Comparison of ENCODE assay signal across 8 mouse cellular contexts in the genomic region with DNA sequence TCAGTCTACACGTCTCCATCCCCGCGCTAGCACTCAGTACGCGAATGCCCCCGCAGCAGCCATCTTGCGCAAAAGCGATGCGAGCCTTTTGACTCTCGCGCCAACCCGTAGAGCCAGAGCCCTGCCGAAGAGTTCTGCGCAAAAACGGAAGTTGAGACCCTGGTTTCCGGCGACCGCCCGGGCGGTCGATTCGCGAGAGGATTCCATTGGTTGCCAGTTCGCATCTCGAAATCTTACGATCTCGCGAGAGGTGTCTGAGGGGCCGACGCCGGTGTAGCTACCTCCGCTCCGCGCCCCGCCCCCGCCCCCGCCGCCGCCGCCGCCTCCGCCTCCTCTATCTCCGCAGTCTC. TPM values are rescaled to one million over a fixed set of nuclear protein-coding genes. Genes with fewer than 3 reads are reported as not detected.
DNase-seq lines count a peak whose midpoint lies in the region; ATAC-seq and TF ChIP-seq lines count a peak whose summit lies in the region.

A gene (minus strand): TSS at position 77 of the 350 bp plus-strand sequence.
A gene (plus strand): TSS at position 195 of the 350 bp plus-strand sequence.

- intact Hi-C loops in heart, postnatal 36 days (cut with DNase I) = loop anchor here (2.0 to 10.0 kb wide), 3 partner anchors 17 to 435 kb away; a partner anchor contains a TSS

- peak within 1 kb of the TSS; percentile 99 for H3K4me3 ChIP-seq in G1E (ENCODE audit: low read depth, low read length)
- H3K4me3 ChIP-seq in forebrain, embryonic 16.5 days (replicated peaks; ENCODE audit: low read length) = peak within 1 kb of the TSS; percentile 98
- H3K4me3 ChIP-seq in layer of hippocampus, adult 2 months = peak within 1 kb of the TSS; percentile 99
- H3K4me3 ChIP-seq in lung, embryonic 14.5 days (ENCODE audit: low read depth, low read length) = peak within 1 kb of the TSS; percentile 99
- peak within 1 kb of the TSS; percentile 76 for H3K4me3 ChIP-seq in olfactory bulb, adult 2 months (ENCODE audit: insufficient read depth, low read depth, low read length)
- peak within 1 kb of the TSS; percentile 92 for H3K4me3 ChIP-seq in thymus, adult 2 months (ENCODE audit: control insufficient read depth, insufficient read depth, low read length)

- H3K36me3 ChIP-seq in G1E (replicated peaks) = peaks cover 66% of the 10 kb centered on the region
- peaks cover 11% of the 10 kb centered on the region for H3K36me3 ChIP-seq in forebrain, embryonic 16.5 days (ENCODE audit: control insufficient read depth, insufficient read depth)
- peaks cover 31% of the 10 kb centered on the region for H3K36me3 ChIP-seq in lung, embryonic 14.5 days (ENCODE audit: insufficient read depth)
- H3K36me3 ChIP-seq in thymus, adult 2 months (ENCODE audit: control insufficient read depth, insufficient read depth, low read length) = peaks cover 12% of the 10 kb centered on the region

- ATAC-seq in G1E (ENCODE audit: extremely low read depth, insufficient number of reproducible peaks, low FRiP score, poor library complexity, severe bottlenecking) = peak; percentile 85
- peak; percentile 96 for ATAC-seq in forebrain, embryonic 16.5 days
- ATAC-seq in lung, embryonic 14.5 days (ENCODE audit: insufficient read depth) = peak; percentile 94

- H3K9me3 ChIP-seq in G1E (replicated peaks) = no peaks in the 10 kb centered on the region
- H3K9me3 ChIP-seq in forebrain, embryonic 16.5 days (ENCODE audit: control insufficient read depth, low read length) = no peaks in the 10 kb centered on the region
- H3K9me3 ChIP-seq in lung, embryonic 14.5 days (ENCODE audit: low read depth, low read length) = no peaks in the 10 kb centered on the region

- DNase-seq in G1E (ENCODE audit: low spot score) = peak; percentile 96
- DNase-seq in cerebellum, adult 18-20 months = peak; percentile 97
- peak; percentile 96 to 97 for DNase-seq in heart, postnatal 36 days
- peak; percentile 95 to 96 for DNase-seq in layer of hippocampus, adult 2 months (ENCODE audit: low spot score in 2 of 2)
- peak; percentile 99 for DNase-seq in lung, embryonic 14.5 days
- peak; percentile 96 for DNase-seq in thymus, adult 2 months

- WGBS in forebrain, embryonic 16.5 days = under 1% methylated on average over 43 of the region's 43 CpGs
- under 1% methylated on average over 43 of the region's 43 CpGs for WGBS in lung, embryonic 14.5 days
- under 1% methylated on average over 43 of the region's 43 CpGs for WGBS in olfactory bulb, adult 2 months
- WGBS in thymus, adult 2 months = under 1% methylated on average over 38 of the region's 43 CpGs

- 0 out of 2 replicates have a peak, but pooled peaks have one; percentile 16 for TF ChIP-seq POLR2A in olfactory bulb, adult 2 months (IDR thresholded peaks at IDR 0.05; ENCODE audit: insufficient read depth, low read depth, low read length)
- peak; percentile 26; the same call in 1 of the 2 replicates for TF ChIP-seq POLR2A in thymus, adult 2 months (IDR thresholded peaks at IDR 0.05; ENCODE audit: control insufficient read depth, extremely low read depth, insufficient read depth, low read length, poor library complexity)

- peaks cover 52% of the 10 kb centered on the region for H3K4me1 ChIP-seq in G1E (ENCODE audit: insufficient read depth, low read depth, low read length)
- peaks cover 26% of the 10 kb centered on the region for H3K4me1 ChIP-seq in forebrain, embryonic 16.5 days (replicated peaks; ENCODE audit: control insufficient read depth, insufficient read depth, low read length)
- H3K4me1 ChIP-seq in lung, embryonic 14.5 days (ENCODE audit: insufficient read depth) = peaks cover 12% of the 10 kb centered on the region; the same call in 1 of the 2 replicates
- peaks cover 5% of the 10 kb centered on the region for H3K4me1 ChIP-seq in olfactory bulb, adult 2 months (ENCODE audit: control insufficient read depth, insufficient read depth, low read length)
- peaks cover 17% of the 10 kb centered on the region for H3K4me1 ChIP-seq in thymus, adult 2 months (replicated peaks; ENCODE audit: control insufficient read depth, insufficient read depth, low read length)

- no peaks in the 10 kb centered on the region for H3K27me3 ChIP-seq in G1E (ENCODE audit: insufficient read depth, low read length)
- H3K27me3 ChIP-seq in forebrain, embryonic 16.5 days (replicated peaks; ENCODE audit: control insufficient read depth, insufficient read depth, low read length) = no peaks in the 10 kb centered on the region
- H3K27me3 ChIP-seq in lung, embryonic 14.5 days (ENCODE audit: insufficient read depth, low read length) = no peaks in the 10 kb centered on the region
- H3K27me3 ChIP-seq in thymus, adult 2 months (ENCODE audit: control insufficient read depth, insufficient read depth, low read length) = no peaks in the 10 kb centered on the region

- H3K9ac ChIP-seq in forebrain, embryonic 16.5 days (replicated peaks; ENCODE audit: low read depth, low read length) = peak within 1 kb of the TSS; percentile 97
- H3K9ac ChIP-seq in lung, embryonic 14.5 days = peak within 1 kb of the TSS; percentile 99

- peak within 1 kb of the TSS; percentile 97 for H3K4me2 ChIP-seq in forebrain, embryonic 16.5 days (ENCODE audit: low read length)
- H3K4me2 ChIP-seq in lung, embryonic 14.5 days = peak within 1 kb of the TSS; percentile 86

- TF ChIP-seq CTCF in G1E (IDR thresholded peaks at IDR 0.05; ENCODE audit: low read depth, low read length) = no peak
- TF ChIP-seq CTCF in layer of hippocampus, adult 2 months (conservative IDR thresholded peaks at IDR 0.05) = no peak
- TF ChIP-seq CTCF in lung, embryonic 14.5 days (IDR thresholded peaks at IDR 0.05; ENCODE audit: low read depth) = no peak
- TF ChIP-seq CTCF in olfactory bulb, adult 2 months (IDR thresholded peaks at IDR 0.05; ENCODE audit: insufficient read depth, low read depth, low read length) = no peak
- TF ChIP-seq CTCF in thymus, adult 2 months (IDR thresholded peaks at IDR 0.05; ENCODE audit: borderline replicate concordance, control insufficient read depth, extremely low read depth, insufficient read depth, low read length, poor library complexity) = no peak

- peak within 1 kb of the TSS; percentile 77 for H3K27ac ChIP-seq in forebrain, embryonic 16.5 days (ENCODE audit: low read length)
- peak within 1 kb of the TSS; percentile 99 for H3K27ac ChIP-seq in layer of hippocampus, adult 2 months
- peak within 1 kb of the TSS; percentile 88 for H3K27ac ChIP-seq in lung, embryonic 14.5 days (ENCODE audit: low read depth)
- H3K27ac ChIP-seq in olfactory bulb, adult 2 months (ENCODE audit: insufficient read depth, low read depth, low read length) = peak within 1 kb of the TSS; percentile 81
- peak within 1 kb of the TSS; percentile 55; the same call in 1 of the 2 replicates for H3K27ac ChIP-seq in thymus, adult 2 months (ENCODE audit: control insufficient read depth, insufficient read depth, low read length)

RNA-seq across cellular contexts. Expression of the first gene that starts in this region (rescaled TPM):
- total RNA-seq in G1E (2014; fragmentation: Nextera tagmentation) (57.3 and 66.5 TPM in 2 replicates), G1E (2017) (53.6 and 62.3 TPM in 2 replicates)
- polyA plus RNA-seq in G1E (2012) = 19.4 and 21.4 TPM in 2 replicates
- 29.4 and 30.3 TPM in 2 replicates for polyA plus RNA-seq in forebrain, embryonic 16.5 days (2015; fragmentation: Nextera tagmentation; extraction: Ambion mirVana)
- 10 to 100 TPM; 24.4 to 29.0 TPM for total RNA-seq in heart, postnatal 36 days (2021)
- 10 to 100 TPM; 58.3 to 60.7 TPM for total RNA-seq in layer of hippocampus, adult 2 months (2021)
- 34.1 and 36.0 TPM in 2 replicates for polyA plus RNA-seq in lung, embryonic 14.5 days (2014; fragmentation: Nextera tagmentation; extraction: Ambion mirVana)
- 63.1 TPM in 1 of 2 replicates, not detected in the other for polyA plus RNA-seq in olfactory bulb, adult 2 months (2012; ENCODE audit: insufficient read depth, insufficient read length, low replicate concordance, missing spikeins)
- polyA plus RNA-seq in thymus, adult 2 months (2012; rRNA removed) = 40.7 and 42.2 TPM in 2 replicates

RNA-seq across cellular contexts. Expression of the second gene that starts in this region (rescaled TPM):
- total RNA-seq in G1E (2014; fragmentation: Nextera tagmentation) = 68.9 and 79.7 TPM in 2 replicates
- 70.2 and 78.3 TPM in 2 replicates for total RNA-seq in G1E (2017)
- polyA plus RNA-seq in G1E (2012) = 29.3 and 35.5 TPM in 2 replicates
- polyA plus RNA-seq in forebrain, embryonic 16.5 days (2015; fragmentation: Nextera tagmentation; extraction: Ambion mirVana) = 57.2 and 58.3 TPM in 2 replicates
- 10 to 100 TPM; 59.4 to 60.5 TPM for total RNA-seq in heart, postnatal 36 days (2021)
- total RNA-seq in layer of hippocampus, adult 2 months (2021) = 10 to 100 TPM; 57.5 to 60.0 TPM
- polyA plus RNA-seq in lung, embryonic 14.5 days (2014; fragmentation: Nextera tagmentation; extraction: Ambion mirVana) = 58.6 and 59.1 TPM in 2 replicates
- not detected in 2 replicates for polyA plus RNA-seq in olfactory bulb, adult 2 months (2012; ENCODE audit: insufficient read depth, insufficient read length, low replicate concordance, missing spikeins)
- 34.9 and 35.5 TPM in 2 replicates for polyA plus RNA-seq in thymus, adult 2 months (2012; rRNA removed)

Comparison
In these comparisons a context has a peak if more than half of its experiments do, and no peak if none do; other contexts are left out.
1. Peak in every context shown above with its lines: DNase-seq, ATAC-seq, H3K4me3 ChIP-seq and H3K27ac ChIP-seq.